Mouse (Mus musculus): ENCODE measurements around the gene Washc2.
A peak's percentile ranks its signal among the peaks of the same experiment; 100 is the strongest.
"Not testable (repeated sequence)": the region's sequence is repeated elsewhere in the genome, so short reads cannot be mapped to it uniquely, and the experiment has no call there.

Washc2 gene

DNA sequence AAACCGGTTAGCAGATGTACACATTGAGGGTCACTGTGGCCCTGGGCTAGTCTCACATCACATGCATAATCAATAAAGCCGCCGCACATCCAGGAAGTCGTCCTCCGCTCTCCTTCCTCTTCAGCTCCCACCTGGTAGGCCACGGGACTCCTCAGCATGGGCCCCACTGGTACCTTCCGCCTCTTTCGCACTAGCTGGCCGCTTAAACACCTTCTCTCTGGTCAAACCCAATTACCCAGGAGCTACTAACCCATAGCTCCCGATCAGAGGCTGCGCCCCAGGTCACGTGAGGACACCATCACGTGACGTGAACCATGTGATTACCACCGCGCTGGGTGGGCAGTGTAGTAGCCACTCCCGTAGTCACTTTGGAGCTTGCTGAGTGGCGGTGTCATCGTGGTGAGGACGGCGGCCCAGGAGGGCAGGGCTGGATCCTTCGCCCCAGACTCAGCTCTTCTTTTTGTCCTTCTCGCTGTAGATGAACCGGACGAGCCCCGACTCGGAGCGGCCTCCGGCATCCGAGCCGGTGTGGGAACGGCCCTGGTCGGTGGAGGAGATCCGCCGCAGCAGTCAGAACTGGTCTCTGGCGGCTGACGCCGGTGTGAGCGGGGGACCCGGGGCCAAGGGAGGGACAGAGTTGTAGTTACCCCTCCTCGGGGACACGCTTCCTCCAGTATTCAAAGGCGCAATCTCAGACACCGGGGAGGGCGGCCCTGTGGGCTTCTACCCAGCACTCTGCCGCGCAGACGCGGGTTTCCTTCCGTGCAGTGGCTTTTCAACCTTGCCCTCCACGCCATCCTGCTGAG is at the start of gene Washc2:
Washc2 (plus strand) TSS at position 310 of the 806 bp plus-strand sequence.
- peak; percentile 97 for DNase-seq

GRCm38 (mm10) chr6:116166383-116166782 is 41.5 kb upstream of the Washc2 start:
- DNase-seq, result no peak

GRCm38 (mm10) chr6:116173511-116174099 is 34.2 kb upstream of the Washc2 start:
- DNase-seq, result not testable (repeated sequence)

- DNase-seq, result no peak
Measured at GRCm38 (mm10) chr6:116178376-116178775, 29.5 kb upstream of the Washc2 start.

GRCm38 (mm10) chr6:116180731-116181130 is 27.1 kb upstream of the Washc2 start:
- DNase-seq, result no peak

DNA sequence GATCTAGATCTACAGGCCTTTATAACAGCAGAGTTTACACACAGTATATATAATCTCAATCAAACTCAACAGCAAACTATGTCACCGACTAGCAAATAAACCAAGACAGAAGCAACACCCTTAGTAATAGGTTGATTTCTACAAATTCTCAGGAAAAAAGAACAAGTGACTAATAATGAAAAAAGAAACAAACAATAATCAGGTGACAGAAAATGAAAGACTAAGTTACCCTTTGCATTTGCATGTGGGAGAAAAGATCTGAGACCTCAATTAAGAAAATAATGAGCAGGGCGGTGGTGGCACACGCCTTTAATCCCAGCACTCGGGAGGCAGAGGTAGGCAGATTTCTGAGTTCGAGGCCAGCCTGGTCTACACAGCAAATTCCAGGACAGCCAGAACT is 24.3 kb upstream of the Washc2 start:
- no peak for DNase-seq

DNA sequence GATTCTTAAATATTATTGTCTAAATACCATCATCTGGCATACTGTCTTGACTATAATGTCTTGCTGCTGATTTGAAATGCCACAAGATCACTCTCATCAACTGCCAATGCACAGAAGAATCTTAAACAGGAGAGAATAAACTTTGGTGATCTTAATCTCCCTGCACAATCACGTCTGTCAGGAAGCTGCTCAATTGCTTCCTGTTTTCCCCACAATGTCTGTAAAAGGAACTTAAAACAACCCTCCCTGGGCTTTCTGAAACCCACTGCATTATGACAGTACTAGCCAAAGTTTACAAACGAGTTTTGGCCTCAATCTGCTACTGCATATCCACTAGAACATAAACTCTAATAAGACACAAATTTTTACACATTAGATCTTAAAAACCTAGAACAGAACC is 21.4 kb upstream of the Washc2 start:
- no peak for DNase-seq

DNA sequence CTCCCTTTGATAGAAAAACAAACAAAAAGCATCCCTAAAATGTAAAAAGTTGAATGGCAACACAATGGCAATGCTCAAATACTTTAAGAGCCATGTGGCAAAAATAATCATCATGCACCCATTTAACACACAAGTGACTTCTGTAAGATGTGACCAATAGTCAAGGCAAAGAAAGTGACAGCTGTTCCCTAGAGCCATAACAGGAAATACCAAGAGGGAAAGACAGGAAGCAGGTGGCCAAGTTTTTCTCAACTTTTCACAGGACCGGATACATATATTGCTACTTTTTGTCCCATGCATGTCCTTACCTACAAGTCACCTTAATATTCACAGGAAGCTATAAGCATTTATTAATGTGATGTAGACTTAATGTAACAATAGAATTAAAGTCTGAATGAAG is 18.4 kb upstream of the Washc2 start:
- peak in 1 of 2 experiments; percentile 20 for DNase-seq

- peak in 1 of 2 experiments; percentile 31 for DNase-seq
Measured at GRCm38 (mm10) chr6:116192809-116193311, 15.0 kb upstream of the Washc2 start.

GRCm38 (mm10) chr6:116193394-116194393 is 14.1 kb upstream of the Washc2 start, which contains the start of gene Tmcc1:
Gene Tmcc1, minus strand, starts transcription at chr6:116193486.
- peak; percentile 98 to 100 for DNase-seq

DNA sequence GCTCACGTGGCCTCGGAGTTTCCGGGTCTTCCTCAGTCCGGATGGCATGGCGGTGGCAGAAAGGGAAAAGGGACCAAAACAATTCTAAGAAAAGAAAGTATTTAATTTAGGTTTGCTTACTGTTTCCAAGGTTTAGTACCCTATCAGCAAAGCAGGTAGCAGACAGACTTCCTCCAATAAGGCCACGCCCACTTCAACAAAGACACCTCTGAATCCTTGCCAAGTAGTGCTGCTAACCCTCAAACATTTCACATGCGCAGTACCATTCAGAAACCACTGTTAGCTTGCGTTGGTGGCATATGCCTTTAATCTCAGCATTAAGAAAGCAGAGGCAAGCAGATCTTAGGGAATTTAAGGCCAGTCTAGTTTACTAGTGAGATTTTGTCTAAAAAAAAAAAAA is 12.0 kb upstream of the Washc2 start:
- DNase-seq, result no peak

DNA sequence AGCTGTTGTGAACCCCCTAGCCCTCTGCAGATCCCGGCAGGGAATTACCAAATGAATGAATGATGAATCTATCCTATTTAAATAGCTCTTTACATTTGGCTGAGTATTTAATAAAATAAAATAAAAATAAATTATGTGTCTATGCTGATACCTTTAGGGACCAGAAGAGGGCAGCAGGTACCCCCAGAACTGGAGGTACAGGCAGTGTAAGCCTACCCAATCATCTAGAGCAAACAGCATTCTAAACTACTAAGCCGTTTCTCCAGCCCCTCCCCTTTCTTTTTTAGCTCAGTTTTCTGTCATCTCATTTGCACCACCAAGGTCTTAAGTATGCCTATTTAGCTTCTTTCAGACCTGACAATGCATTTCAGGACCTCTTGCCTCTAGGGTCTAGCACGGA is 9.7 kb upstream of the Washc2 start:
- peak; percentile 33 to 51 for DNase-seq

DNA sequence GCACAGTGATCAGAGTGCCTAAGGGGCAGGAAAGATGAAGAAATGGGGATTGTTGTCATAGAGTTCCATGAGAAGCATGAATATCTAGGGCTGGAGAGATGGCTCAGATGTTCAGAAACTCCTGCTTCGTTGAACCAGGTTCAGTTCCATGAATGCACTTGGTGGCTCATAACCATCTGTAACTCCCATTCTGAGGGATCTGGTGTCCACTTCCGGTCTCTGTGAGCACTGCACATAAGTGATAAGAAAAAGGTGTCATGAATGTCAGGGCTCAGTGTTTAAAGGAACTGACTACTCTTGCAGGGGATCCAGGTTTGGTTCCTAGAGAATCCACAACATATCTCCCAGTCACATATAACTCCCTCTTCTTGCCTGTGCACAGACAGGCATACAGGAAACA is 8.2 kb upstream of the Washc2 start:
- DNase-seq, result no peak

DNA sequence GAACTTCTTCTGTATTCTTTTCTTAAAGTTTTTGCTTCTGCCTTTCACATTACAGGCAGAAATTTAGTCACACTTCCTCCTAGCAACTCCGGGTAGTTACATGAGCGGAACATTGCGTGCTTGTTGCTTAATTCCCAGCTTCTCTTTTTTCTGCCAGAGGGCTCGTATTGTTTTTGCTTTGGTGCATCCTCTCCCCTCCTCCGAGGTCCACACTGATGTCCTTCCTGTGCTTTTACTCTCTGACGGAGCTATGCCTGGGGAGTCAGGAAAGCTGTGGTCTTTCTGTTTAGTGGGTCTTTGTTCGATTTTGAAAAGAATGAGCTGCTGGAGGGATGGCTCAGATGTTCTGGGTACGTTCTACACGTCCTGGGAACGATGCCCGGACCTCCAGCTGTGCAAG is 19.9 kb downstream of the Washc2 start:
- peak; percentile 10 to 26 for DNase-seq

DNA sequence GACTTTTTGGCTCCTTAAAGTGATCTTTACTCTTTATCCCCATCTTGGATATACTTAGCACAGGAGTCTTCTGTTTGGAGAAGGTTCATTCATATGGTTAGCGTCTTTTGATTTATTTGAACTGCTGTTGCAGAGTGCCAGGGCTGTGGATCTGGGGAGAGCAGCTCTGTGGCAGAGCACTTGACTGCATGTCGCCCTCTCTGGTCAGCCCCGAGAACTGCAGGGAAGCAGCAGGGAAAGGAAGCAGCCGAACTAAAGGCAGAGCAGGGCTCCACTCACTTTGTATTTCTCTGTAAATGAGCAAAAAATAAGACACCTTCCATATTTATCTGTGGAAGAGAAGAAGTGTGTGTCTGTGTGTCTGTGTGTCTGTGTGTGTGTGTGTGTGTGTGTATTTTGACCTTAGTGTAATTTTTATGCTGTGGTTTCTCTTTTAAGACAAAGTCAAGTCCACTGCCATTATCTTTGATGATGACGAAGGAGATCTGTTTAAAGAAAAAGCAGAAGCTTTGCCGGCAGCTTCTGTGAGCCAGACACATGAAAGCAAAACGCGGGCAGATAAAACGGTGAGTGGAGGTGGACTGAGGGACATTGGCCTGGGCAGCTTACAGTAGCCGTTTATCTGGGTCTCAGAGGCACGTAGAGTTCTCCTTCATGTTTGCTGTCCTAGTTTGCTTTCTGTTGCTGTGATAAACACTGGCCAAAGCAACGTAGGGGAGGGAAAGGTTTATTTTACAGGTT is 21.1 kb downstream of the Washc2 start:
- DNase-seq, result peak; percentile 63 to 83

- not testable (repeated sequence) for DNase-seq
Measured at GRCm38 (mm10) chr6:116234821-116235220, 27.0 kb downstream of the Washc2 start.

- no peak for DNase-seq
Measured at GRCm38 (mm10) chr6:116235336-116235735, 27.5 kb downstream of the Washc2 start.

DNA sequence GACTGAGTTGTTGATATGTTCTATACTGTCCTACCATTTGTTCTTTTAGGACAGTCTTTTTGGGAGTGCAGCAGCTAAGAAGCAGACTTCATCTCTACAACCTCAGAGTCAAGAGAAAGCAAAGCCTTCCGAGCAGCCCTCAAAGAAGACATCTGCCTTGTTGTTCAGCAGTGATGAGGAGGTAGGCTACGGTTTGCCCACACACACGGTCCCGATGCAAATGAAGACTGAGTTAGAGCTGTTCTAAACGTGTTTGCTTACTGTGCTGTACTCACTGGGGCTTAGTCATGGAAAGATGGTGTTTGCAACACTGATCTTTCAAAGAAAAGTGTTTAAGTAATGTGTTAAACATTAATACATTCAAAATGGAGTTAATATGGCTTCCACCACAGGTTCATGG is 30.2 kb downstream of the Washc2 start:
- DNase-seq, result no peak

GRCm38 (mm10) chr6:116240371-116240770 is 32.5 kb downstream of the Washc2 start:
- DNase-seq, result no peak

GRCm38 (mm10) chr6:116259649-116260048 is 51.8 kb downstream of the Washc2 start:
- DNase-seq, result no peak

- DNase-seq, result no peak
Measured at GRCm38 (mm10) chr6:116260481-116260880, 52.6 kb downstream of the Washc2 start.

- no peak for DNase-seq
Measured at GRCm38 (mm10) chr6:116262824-116263223, 55.0 kb downstream of the Washc2 start.
